Mouse (Mus musculus) neural tube, embryonic 13.5 days (tissue): ENCODE results near the gene Mast1. TPM values are rescaled to one million over a fixed set of nuclear protein-coding genes. Genes with fewer than 3 reads are reported as not detected.

Experiments used
- ATAC-seq: fragments of 200-750 bp; cut with Nextera tagmentation; 2 replicates; pipeline ENCODE4 v1.8.0; 2017; ENCODE audit warnings: low read depth, mild to moderate bottlenecking, moderate TSS enrichment, moderate library complexity
- H3K27ac ChIP-seq: fragments of 300-500 bp; sonication (generic); replicated peaks from 2 replicates; pipeline ENCODE4 v1.5.1; 2015; ENCODE audit warnings: moderate library complexity, mild to moderate bottlenecking, inconsistent platforms
- H3K27me3 ChIP-seq: fragments of 300-500 bp; sonication (generic); 2 replicates; pipeline ENCODE4 v1.6.1; 2015; ENCODE audit warnings: mild to moderate bottlenecking, inconsistent platforms
- H3K36me3 ChIP-seq: fragments of 300-500 bp; sonication (generic); 2 replicates; pipeline ENCODE4 v1.6.1; 2015; ENCODE audit warnings: mild to moderate bottlenecking, inconsistent platforms
- H3K4me1 ChIP-seq: fragments of 300-500 bp; sonication (generic); replicated peaks from 2 replicates; pipeline ENCODE4 v1.6.1; 2015; ENCODE audit warnings: inconsistent platforms
- H3K4me2 ChIP-seq: fragments of 300-500 bp; sonication (generic); 2 replicates; pipeline ENCODE4 v1.6.1; 2015; ENCODE audit warnings: inconsistent platforms, mild to moderate bottlenecking, moderate library complexity
- H3K4me3 ChIP-seq: fragments of 300-500 bp; sonication (generic); 2 replicates; pipeline ENCODE4 v1.5.1; 2015; ENCODE audit warnings: mild to moderate bottlenecking, inconsistent platforms
- H3K9ac ChIP-seq: fragments of 300-500 bp; sonication (generic); 2 replicates; pipeline ENCODE4 v1.6.1; 2015; ENCODE audit warnings: moderate library complexity, mild to moderate bottlenecking, inconsistent platforms
- H3K9me3 ChIP-seq: fragments of 300-500 bp; sonication (generic); 2 replicates; pipeline ENCODE4 v1.6.1; 2016; ENCODE audit warnings: inconsistent platforms
- WGBS: fragments of 180-500 bp; shearing (Covaris S2); methylation state at CpG from one replicate; pipeline ENCODE4 v1.1.7; 2015; 5-methylcytosine and 5-hydroxymethylcytosine counted together
- polyA plus RNA-seq: library from polyadenylated mRNA; unstranded; fragments of >200 nt; fragmentation: Nextera tagmentation; extraction: Ambion mirVana; gene quantifications from 2 replicates; pipeline ENCODE4 v1.2.1, GENCODE M21; 2015

Gene Mast1
- polyA plus RNA-seq, 1 experiment from 2014 or later: 62.7 TPM

GRCm38 (mm10) chr8:84933767-84934559 lies 3.2 kb downstream of the Mast1 start:
- Histone ChIP-seq H3K4me2 (peak overlapping the region; percentile 90), H3K27ac (no peak overlapping the region), H3K36me3 (peaks cover 33% of the 10 kb centered on the region), H3K9ac (peak overlapping the region; percentile 94), H3K4me1 (peaks cover 43% of the 10 kb centered on the region), H3K4me3 (peak overlapping the region; percentile 73), H3K9me3 (no peaks in the 10 kb centered on the region), H3K27me3 (peaks cover 59% of the 10 kb centered on the region)
- ATAC-seq: no peak
- WGBS: 81% methylated on average over 16 of the region's 16 CpGs

- peaks cover 60% of the 10 kb centered on the region for H3K36me3 ChIP-seq
- no peak overlapping the region for H3K4me3 ChIP-seq
- H3K4me1 ChIP-seq: peaks cover 33% of the 10 kb centered on the region
- H3K9ac ChIP-seq: no peak overlapping the region
- no peaks in the 10 kb centered on the region for H3K9me3 ChIP-seq
- ATAC-seq: no peak
- peaks cover 56% of the 10 kb centered on the region for H3K27me3 ChIP-seq
- H3K4me2 ChIP-seq: no peak overlapping the region
- H3K27ac ChIP-seq: no peak overlapping the region
- WGBS: 85% methylated on average over 13 of the region's 13 CpGs
Measured at GRCm38 (mm10) chr8:84930582-84930981, 6.6 kb downstream of the Mast1 start.

- Histone ChIP-seq H3K4me3 (peak overlapping the region; percentile 27), H3K27ac (no peak overlapping the region), H3K9ac (peak overlapping the region; percentile 50), H3K36me3 (peaks cover 79% of the 10 kb centered on the region), H3K4me1 (peaks cover 14% of the 10 kb centered on the region), H3K4me2 (peak overlapping the region; percentile 52), H3K9me3 (no peaks in the 10 kb centered on the region), H3K27me3 (peaks cover 50% of the 10 kb centered on the region)
- 4% methylated on average over 48 of the region's 52 CpGs for WGBS
- ATAC-seq: peak; percentile 60; the same call in 1 of the 2 replicates
Measured at GRCm38 (mm10) chr8:84928456-84929306, 8.5 kb downstream of the Mast1 start.

GRCm38 (mm10) chr8:84927513-84927912 lies 9.6 kb downstream of the Mast1 start:
- no peak overlapping the region for H3K4me3 ChIP-seq
- WGBS: 86% methylated on average over 1 of the region's 1 CpGs
- H3K36me3 ChIP-seq: peaks cover 84% of the 10 kb centered on the region
- no peak for ATAC-seq
- no peak overlapping the region for H3K27ac ChIP-seq
- no peaks in the 10 kb centered on the region for H3K9me3 ChIP-seq
- no peak overlapping the region for H3K9ac ChIP-seq
- H3K4me2 ChIP-seq: no peak overlapping the region
- peaks cover 12% of the 10 kb centered on the region for H3K4me1 ChIP-seq
- H3K27me3 ChIP-seq: peaks cover 46% of the 10 kb centered on the region

GRCm38 (mm10) chr8:84925557-84925956 lies 11.6 kb downstream of the Mast1 start:
- Histone ChIP-seq H3K9me3 (no peaks in the 10 kb centered on the region), H3K4me3 (no peak overlapping the region), H3K9ac (no peak overlapping the region), H3K27me3 (peaks cover 47% of the 10 kb centered on the region), H3K27ac (no peak overlapping the region), H3K4me2 (no peak overlapping the region), H3K4me1 (peaks cover 12% of the 10 kb centered on the region), H3K36me3 (peaks cover 85% of the 10 kb centered on the region)
- ATAC-seq: no peak
- WGBS: 67% methylated on average over 7 of the region's 7 CpGs

GRCm38 (mm10) chr8:84921596-84921995 lies 15.6 kb downstream of the Mast1 start:
- WGBS: 85% methylated on average over 2 of the region's 2 CpGs
- no peak for ATAC-seq
- no peak overlapping the region for H3K4me2 ChIP-seq
- peaks cover 95% of the 10 kb centered on the region for H3K36me3 ChIP-seq
- H3K9me3 ChIP-seq: no peaks in the 10 kb centered on the region
- no peaks in the 10 kb centered on the region for H3K4me1 ChIP-seq
- H3K27ac ChIP-seq: no peak overlapping the region
- no peak overlapping the region for H3K9ac ChIP-seq
- H3K4me3 ChIP-seq: no peak overlapping the region
- peaks cover 58% of the 10 kb centered on the region for H3K27me3 ChIP-seq

- no peak overlapping the region for H3K4me3 ChIP-seq
- ATAC-seq: no peak
- peaks cover 96% of the 10 kb centered on the region for H3K36me3 ChIP-seq
- 91% methylated on average over 15 of the region's 15 CpGs for WGBS
- no peak overlapping the region for H3K4me2 ChIP-seq
- H3K4me1 ChIP-seq: no peaks in the 10 kb centered on the region
- H3K9ac ChIP-seq: no peak overlapping the region
- H3K27ac ChIP-seq: no peak overlapping the region
- H3K9me3 ChIP-seq: no peaks in the 10 kb centered on the region
- peaks cover 85% of the 10 kb centered on the region for H3K27me3 ChIP-seq
Measured at GRCm38 (mm10) chr8:84918646-84919045, 18.5 kb downstream of the Mast1 start.

GRCm38 (mm10) chr8:84917781-84918180 lies 19.4 kb downstream of the Mast1 start:
- no peak overlapping the region for H3K9ac ChIP-seq
- H3K4me2 ChIP-seq: no peak overlapping the region
- peaks cover 93% of the 10 kb centered on the region for H3K27me3 ChIP-seq
- H3K27ac ChIP-seq: no peak overlapping the region
- no peaks in the 10 kb centered on the region for H3K9me3 ChIP-seq
- 32% methylated on average over 20 of the region's 20 CpGs for WGBS
- no peak overlapping the region for H3K4me3 ChIP-seq
- ATAC-seq: no peak
- H3K4me1 ChIP-seq: peaks cover 8% of the 10 kb centered on the region; the same call in 1 of the 2 replicates
- peaks cover 95% of the 10 kb centered on the region for H3K36me3 ChIP-seq

- Histone ChIP-seq H3K27me3 (peaks cover 100% of the 10 kb centered on the region), H3K27ac (no peak overlapping the region), H3K4me1 (peaks cover 11% of the 10 kb centered on the region; the same call in 1 of the 2 replicates), H3K9ac (no peak overlapping the region), H3K4me2 (no peak overlapping the region), H3K4me3 (no peak overlapping the region), H3K36me3 (peaks cover 94% of the 10 kb centered on the region), H3K9me3 (no peaks in the 10 kb centered on the region)
- WGBS: 83% methylated on average over 8 of the region's 8 CpGs
- no peak for ATAC-seq
Measured at GRCm38 (mm10) chr8:84915269-84915668, 21.9 kb downstream of the Mast1 start.

GRCm38 (mm10) chr8:84913960-84914359 lies 23.2 kb downstream of the Mast1 start:
- peaks cover 17% of the 10 kb centered on the region for H3K4me1 ChIP-seq
- H3K27me3 ChIP-seq: peaks cover 100% of the 10 kb centered on the region
- no peak for ATAC-seq
- no peak overlapping the region for H3K4me2 ChIP-seq
- H3K36me3 ChIP-seq: peaks cover 87% of the 10 kb centered on the region
- H3K9ac ChIP-seq: no peak overlapping the region
- H3K27ac ChIP-seq: no peak overlapping the region
- H3K9me3 ChIP-seq: no peaks in the 10 kb centered on the region
- H3K4me3 ChIP-seq: no peak overlapping the region
- WGBS: 33% methylated on average over 4 of the region's 4 CpGs

- H3K4me3 ChIP-seq: peak overlapping the region; percentile 22
- no peak for ATAC-seq
- H3K9ac ChIP-seq: no peak overlapping the region
- H3K27me3 ChIP-seq: peaks cover 97% of the 10 kb centered on the region
- no peak overlapping the region for H3K27ac ChIP-seq
- peaks cover 83% of the 10 kb centered on the region for H3K36me3 ChIP-seq
- H3K9me3 ChIP-seq: no peaks in the 10 kb centered on the region
- WGBS: 21% methylated on average over 9 of the region's 9 CpGs
- H3K4me2 ChIP-seq: peak overlapping the region; percentile 51
- peaks cover 22% of the 10 kb centered on the region for H3K4me1 ChIP-seq
Measured at GRCm38 (mm10) chr8:84913502-84913900, 23.7 kb downstream of the Mast1 start.

GRCm38 (mm10) chr8:84912895-84913501 lies 24.2 kb downstream of the Mast1 start:
- Histone ChIP-seq H3K9me3 (no peaks in the 10 kb centered on the region), H3K27me3 (peaks cover 92% of the 10 kb centered on the region), H3K4me3 (peak overlapping the region; percentile 22), H3K4me2 (peak overlapping the region; percentile 51), H3K36me3 (peaks cover 78% of the 10 kb centered on the region), H3K27ac (no peak overlapping the region), H3K9ac (no peak overlapping the region), H3K4me1 (peaks cover 24% of the 10 kb centered on the region)
- no peak for ATAC-seq
- WGBS: 3% methylated on average over 55 of the region's 55 CpGs
